Mouse (Mus musculus) kidney, adult 11 months (tissue): ENCODE results near the gene Olfr97.

Source experiments
- DNase-seq: peaks from one replicate; pipeline ENCODE4 v3.0.0; 2022

Olfr97 gene

DNA sequence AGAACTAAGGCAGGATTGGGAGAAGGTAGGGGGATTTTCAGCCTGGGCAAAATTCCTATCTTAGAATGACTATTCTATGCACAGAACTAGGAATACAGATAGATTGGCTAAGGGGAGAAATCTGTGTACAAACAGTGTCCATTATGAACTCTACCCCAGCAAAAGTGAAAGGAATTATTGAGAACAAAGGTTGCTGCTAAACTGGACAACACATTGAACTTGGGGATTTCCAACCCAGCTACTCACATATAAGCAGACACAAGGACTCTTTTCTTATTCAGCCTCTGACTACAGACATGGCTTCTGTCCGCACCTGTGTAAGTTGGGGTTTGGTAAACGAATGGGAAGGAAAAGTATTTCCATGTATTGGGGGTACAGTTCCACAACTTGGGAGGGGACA is 43.5 kb downstream of the Olfr97 start, which contains the start of gene Ubd:
Gene Ubd, plus strand, starts transcription at position 237 of the 400 bp plus-strand sequence.
- no peak for DNase-seq

DNA sequence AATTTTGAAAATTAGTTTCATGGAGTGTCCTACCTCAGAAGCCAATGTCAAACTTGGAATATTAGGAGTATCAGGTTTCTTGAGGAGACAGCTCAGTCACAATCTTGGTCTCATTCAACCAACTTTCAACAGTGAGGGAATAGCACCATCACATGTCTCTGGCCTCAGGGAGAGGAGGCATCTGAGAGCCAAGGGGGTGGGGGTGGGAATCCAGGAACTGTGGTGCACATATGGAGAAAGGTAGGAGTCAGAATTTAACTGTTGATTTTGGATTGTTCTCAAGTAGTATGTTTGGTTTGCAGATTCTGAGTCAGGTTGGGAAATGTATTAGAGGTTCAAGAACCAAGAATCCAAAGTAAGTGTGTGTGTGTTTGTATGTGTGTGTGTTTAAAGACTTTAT is 44.1 kb downstream of the Olfr97 start:
- no peak for DNase-seq

DNA sequence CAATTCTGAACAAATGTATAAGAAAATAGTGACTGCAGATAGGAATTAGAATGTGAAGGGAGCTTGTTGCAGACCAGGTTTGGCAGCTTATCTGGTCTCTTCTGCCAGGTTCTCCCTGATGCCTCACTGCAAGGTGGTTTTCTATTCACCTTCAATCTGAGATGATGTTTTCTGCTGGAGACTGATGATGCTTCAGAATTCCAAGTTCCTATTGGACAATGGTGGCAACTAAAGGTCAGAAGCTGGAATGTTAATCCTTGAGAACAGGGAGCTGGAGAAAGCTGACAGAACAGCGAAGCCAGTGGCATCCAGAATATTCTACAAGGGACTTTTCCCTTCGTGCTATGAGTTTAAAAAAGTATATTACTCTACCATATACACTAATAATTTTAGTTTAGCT is 46.4 kb downstream of the Olfr97 start:
- peak; percentile 57 for DNase-seq

DNA sequence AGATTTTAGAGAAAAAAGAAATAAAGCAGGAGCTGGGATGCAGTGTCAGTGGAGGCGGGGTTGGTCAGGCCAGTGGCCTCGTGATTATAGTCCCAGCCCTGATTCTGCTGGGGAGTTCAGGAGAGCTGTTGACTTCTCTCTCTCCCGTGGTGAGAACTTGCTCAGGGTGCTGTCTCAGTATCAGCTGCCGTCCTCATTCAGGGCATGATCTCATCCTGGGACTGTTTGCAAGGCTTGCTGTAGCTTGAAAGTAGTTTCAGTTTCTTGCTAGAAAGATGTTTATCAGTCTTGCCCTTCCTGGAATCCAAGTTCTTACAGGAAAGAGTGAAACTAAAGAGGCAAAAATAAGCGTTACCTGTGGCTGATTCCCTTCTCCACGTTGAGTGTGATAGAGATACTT is 51.7 kb downstream of the Olfr97 start:
- no peak for DNase-seq
